Mouse (Mus musculus) lung, embryonic 16.5 days (tissue): Measurements from ENCODE around the gene Rab26. TPM values are rescaled to one million over a fixed set of nuclear protein-coding genes. Genes with fewer than 3 reads are reported as not detected.

Experiments
- ATAC-seq: fragments of 200-750 bp; cut with Nextera tagmentation; 2 replicates; pipeline ENCODE4 v1.8.0; 2017; ENCODE audit warnings: low read depth, mild to moderate bottlenecking, moderate library complexity
- H3K27ac ChIP-seq: fragments of 300-500 bp; sonication (generic); 2 replicates; pipeline ENCODE4 v1.5.1; 2014; ENCODE audit warnings: mild to moderate bottlenecking, control low read depth, low read length
- H3K27me3 ChIP-seq: fragments of 300-500 bp; sonication (generic); 2 replicates; pipeline ENCODE4 v1.6.1; 2014; ENCODE audit warnings: low read depth, low read length, mixed read lengths; ENCODE audit not compliant: control insufficient read depth, insufficient read depth
- H3K36me3 ChIP-seq: fragments of 300-500 bp; sonication (generic); 2 replicates; pipeline ENCODE4 v1.6.1; 2014; ENCODE audit warnings: low read length; ENCODE audit not compliant: control insufficient read depth, insufficient read depth
- H3K4me1 ChIP-seq: fragments of 300-500 bp; sonication (generic); replicated peaks from 2 replicates; pipeline ENCODE4 v1.6.1; 2014; ENCODE audit warnings: low read length, mixed read lengths; ENCODE audit not compliant: control insufficient read depth, insufficient read depth
- H3K4me2 ChIP-seq: fragments of 300-500 bp; sonication (generic); 2 replicates; pipeline ENCODE4 v1.6.1; 2014; ENCODE audit warnings: low read depth, low read length, control low read depth
- H3K4me3 ChIP-seq: fragments of 300-500 bp; sonication (generic); 2 replicates; pipeline ENCODE4 v1.5.1; 2014; ENCODE audit warnings: mild to moderate bottlenecking, low read length, control low read depth
- H3K9ac ChIP-seq: fragments of 300-500 bp; sonication (generic); 2 replicates; pipeline ENCODE4 v1.6.1; 2014; ENCODE audit warnings: low read length, control low read depth
- H3K9me3 ChIP-seq: fragments of 300-500 bp; sonication (generic); 2 replicates; pipeline ENCODE4 v1.6.1; 2016; ENCODE audit warnings: low read length; ENCODE audit not compliant: control insufficient read depth
- WGBS: fragments of 180-500 bp; shearing (Covaris S2); extraction: QIAGEN DNeasy Blood & Tissue Kit; methylation state at CpG from one replicate; pipeline ENCODE4 v1.1.7; 2014; 5-methylcytosine and 5-hydroxymethylcytosine counted together
- polyA plus RNA-seq: library from polyadenylated mRNA; unstranded; fragments of >200 nt; fragmentation: Nextera tagmentation; extraction: Ambion mirVana; gene quantifications from 2 replicates; pipeline ENCODE4 v1.2.1, GENCODE M21; 2015

Gene Rab26
- 2.6 and 4.9 TPM in 2 replicates for polyA plus RNA-seq

GRCm38 (mm10) chr17:24534160-24534718 is at the start of gene Rab26:
Gene Rab26 (minus strand): TSS chr17:24534210.
- Histone ChIP-seq H3K9me3 (no peaks in the 10 kb centered on the region), H3K9ac (peak within 1 kb of the TSS; percentile 58), H3K27me3 (no peaks in the 10 kb centered on the region), H3K4me1 (peaks cover 26% of the 10 kb centered on the region), H3K36me3 (peaks cover 10% of the 10 kb centered on the region), H3K4me2 (peak within 1 kb of the TSS; percentile 75), H3K27ac (no peak within 1 kb of the TSS), H3K4me3 (peak within 1 kb of the TSS; percentile 48)
- WGBS = 82% methylated on average over 8 of the region's 8 CpGs
- ATAC-seq = no peak

- H3K4me1 ChIP-seq = no peaks in the 10 kb centered on the region
- H3K27ac ChIP-seq = no peak overlapping the region
- WGBS = 100% methylated on average over 2 of the region's 2 CpGs
- peaks cover 56% of the 10 kb centered on the region for H3K36me3 ChIP-seq
- no peak overlapping the region for H3K9ac ChIP-seq
- no peak for ATAC-seq
- H3K4me2 ChIP-seq = no peak overlapping the region
- no peaks in the 10 kb centered on the region for H3K27me3 ChIP-seq
- no peaks in the 10 kb centered on the region for H3K9me3 ChIP-seq
- H3K4me3 ChIP-seq = no peak overlapping the region
These were observed 46.3 kb upstream of the Rab26 start for GRCm38 (mm10) chr17:24580287-24580686.

GRCm38 (mm10) chr17:24579532-24579931 is 45.5 kb upstream of the Rab26 start:
- H3K4me1 ChIP-seq = no peaks in the 10 kb centered on the region
- peaks cover 60% of the 10 kb centered on the region for H3K36me3 ChIP-seq
- H3K27ac ChIP-seq = no peak overlapping the region
- H3K27me3 ChIP-seq = no peaks in the 10 kb centered on the region
- H3K9me3 ChIP-seq = no peaks in the 10 kb centered on the region
- H3K4me2 ChIP-seq = no peak overlapping the region
- H3K4me3 ChIP-seq = no peak overlapping the region
- 95% methylated on average over 3 of the region's 3 CpGs for WGBS
- H3K9ac ChIP-seq = no peak overlapping the region
- ATAC-seq = no peak

- no peak overlapping the region for H3K4me3 ChIP-seq
- no peaks in the 10 kb centered on the region for H3K9me3 ChIP-seq
- no peak overlapping the region for H3K4me2 ChIP-seq
- H3K36me3 ChIP-seq = peaks cover 41% of the 10 kb centered on the region
- no peaks in the 10 kb centered on the region for H3K27me3 ChIP-seq
- no peak overlapping the region for H3K27ac ChIP-seq
- ATAC-seq = no peak
- H3K4me1 ChIP-seq = no peaks in the 10 kb centered on the region
- no peak overlapping the region for H3K9ac ChIP-seq
- 92% methylated on average over 9 of the region's 9 CpGs for WGBS
These were observed 39.8 kb upstream of the Rab26 start for GRCm38 (mm10) chr17:24573811-24574210.

- Histone ChIP-seq H3K27ac (no peak overlapping the region), H3K4me2 (no peak overlapping the region), H3K9ac (no peak overlapping the region), H3K36me3 (peaks cover 34% of the 10 kb centered on the region), H3K9me3 (no peaks in the 10 kb centered on the region), H3K27me3 (no peaks in the 10 kb centered on the region), H3K4me3 (no peak overlapping the region), H3K4me1 (no peaks in the 10 kb centered on the region)
- ATAC-seq = no peak
- 94% methylated on average over 12 of the region's 12 CpGs for WGBS
These were observed 38.7 kb upstream of the Rab26 start for GRCm38 (mm10) chr17:24572651-24573245.

GRCm38 (mm10) chr17:24569837-24570236 is 35.8 kb upstream of the Rab26 start:
- Histone ChIP-seq H3K4me3 (no peak overlapping the region), H3K9me3 (no peaks in the 10 kb centered on the region), H3K9ac (no peak overlapping the region), H3K4me2 (no peak overlapping the region), H3K27ac (no peak overlapping the region), H3K4me1 (no peaks in the 10 kb centered on the region; the same call in 1 of the 2 replicates), H3K27me3 (no peaks in the 10 kb centered on the region), H3K36me3 (peaks cover 23% of the 10 kb centered on the region)
- WGBS = 93% methylated on average over 4 of the region's 4 CpGs
- ATAC-seq = no peak

- Histone ChIP-seq H3K27me3 (no peaks in the 10 kb centered on the region), H3K36me3 (peaks cover 6% of the 10 kb centered on the region; the same call in 1 of the 2 replicates), H3K9me3 (no peaks in the 10 kb centered on the region), H3K4me1 (no peaks in the 10 kb centered on the region; the same call in 1 of the 2 replicates), H3K4me3 (no peak overlapping the region), H3K4me2 (no peak overlapping the region), H3K27ac (no peak overlapping the region), H3K9ac (peak overlapping the region; percentile 9; the same call in 1 of the 2 replicates)
- WGBS = 58% methylated on average over 8 of the region's 8 CpGs
- peak; percentile 72 for ATAC-seq
These were observed 33.2 kb upstream of the Rab26 start for GRCm38 (mm10) chr17:24567034-24567779.

- Histone ChIP-seq H3K4me2 (no peak overlapping the region), H3K4me1 (no peaks in the 10 kb centered on the region; the same call in 1 of the 2 replicates), H3K4me3 (no peak overlapping the region), H3K9ac (no peak overlapping the region), H3K27me3 (no peaks in the 10 kb centered on the region), H3K9me3 (no peaks in the 10 kb centered on the region), H3K27ac (no peak overlapping the region), H3K36me3 (peaks cover 6% of the 10 kb centered on the region; the same call in 1 of the 2 replicates)
- peak; percentile 39; the same call in 1 of the 2 replicates for ATAC-seq
- 72% methylated on average over 3 of the region's 3 CpGs for WGBS
These were observed 31.8 kb upstream of the Rab26 start for GRCm38 (mm10) chr17:24565792-24566191.

GRCm38 (mm10) chr17:24565092-24565491 is 31.1 kb upstream of the Rab26 start:
- Histone ChIP-seq H3K36me3 (peaks cover 6% of the 10 kb centered on the region; the same call in 1 of the 2 replicates), H3K4me2 (no peak overlapping the region), H3K27ac (no peak overlapping the region), H3K27me3 (no peaks in the 10 kb centered on the region), H3K9me3 (no peaks in the 10 kb centered on the region), H3K9ac (no peak overlapping the region), H3K4me1 (no peaks in the 10 kb centered on the region; the same call in 1 of the 2 replicates), H3K4me3 (no peak overlapping the region)
- no peak for ATAC-seq
- WGBS = 75% methylated on average over 3 of the region's 3 CpGs
